Mouse (Mus musculus): ENCODE results near the gene Lypd5.
"Not testable (repeated sequence)": the region's sequence is repeated elsewhere in the genome, so short reads cannot be mapped to it uniquely, and the experiment has no call there.

The Lypd5 gene

DNA sequence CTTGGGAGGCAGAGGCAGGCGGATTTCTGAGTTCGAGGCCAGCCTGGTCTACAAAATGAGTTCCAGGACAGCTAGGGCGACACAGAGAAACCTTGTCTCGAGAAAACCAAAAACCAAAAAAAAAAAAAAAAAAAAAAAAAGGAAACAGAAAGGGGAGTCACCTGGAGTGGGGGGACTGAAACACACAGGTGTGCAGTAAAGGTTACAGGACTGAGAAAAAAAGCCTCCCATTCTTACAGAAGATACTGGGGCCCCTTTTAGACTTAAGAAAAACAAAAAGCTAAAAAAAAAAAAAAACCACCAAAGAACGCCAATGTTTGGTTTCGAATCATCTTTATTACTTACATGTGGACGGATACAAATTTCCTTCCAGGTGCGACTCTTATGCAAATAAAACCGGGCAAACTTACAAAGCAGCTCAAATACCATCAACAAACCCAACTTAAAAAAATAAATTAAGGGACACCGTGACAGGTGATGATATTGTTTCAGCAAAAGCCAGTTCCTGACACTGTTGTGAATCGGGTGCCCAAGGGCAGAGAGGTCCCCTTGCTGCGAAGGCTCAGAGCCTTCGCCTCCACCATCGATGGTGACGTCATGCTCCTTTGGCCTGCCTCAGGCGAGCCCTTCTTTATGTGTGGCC is 33.9 kb downstream of the Lypd5 start:
- no peak for DNase-seq (ENCODE audit: low read depth, low spot score)

DNA sequence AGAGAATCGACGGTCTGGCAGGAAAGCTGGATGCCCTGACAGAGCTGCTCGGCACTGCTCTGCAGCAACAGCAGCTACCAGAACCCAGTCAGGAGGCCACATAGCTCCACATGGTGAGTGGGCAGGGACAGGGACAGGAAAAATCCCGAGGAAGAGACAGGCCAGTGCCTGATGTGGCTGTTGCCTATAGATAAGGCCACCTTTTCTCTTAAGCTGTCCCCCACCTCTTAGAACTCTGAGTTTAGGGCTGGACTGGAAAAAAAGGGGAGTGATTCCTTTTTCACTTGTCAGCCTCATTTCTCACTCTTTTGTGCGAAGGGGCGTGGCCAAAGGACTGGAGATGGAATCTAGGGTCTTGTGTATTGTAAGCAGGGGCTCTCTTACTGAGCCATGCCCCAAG is 35.1 kb downstream of the Lypd5 start:
- no peak for DNase-seq (ENCODE audit: low read depth, low spot score)

DNA sequence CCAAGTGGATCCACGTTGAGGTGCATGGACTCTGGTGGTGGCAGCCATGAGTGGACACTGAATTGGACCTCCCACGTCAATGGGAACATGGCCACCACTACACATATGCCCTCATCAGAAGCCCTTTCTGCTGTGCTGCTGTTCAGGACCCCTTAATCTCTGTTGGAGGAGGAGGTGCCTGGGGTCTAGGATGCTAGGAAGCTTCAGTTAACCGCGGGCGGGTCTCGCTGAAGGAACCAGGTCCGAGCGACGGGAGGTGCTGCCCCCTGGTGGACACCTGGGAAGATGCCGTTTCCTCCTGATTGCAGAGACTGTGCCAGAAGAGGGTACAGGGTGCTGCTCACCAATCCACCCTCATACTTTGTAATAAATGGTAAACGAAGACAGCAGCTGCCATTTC is 35.8 kb downstream of the Lypd5 start:
- no peak for DNase-seq (ENCODE audit: low read depth, low spot score)

DNA sequence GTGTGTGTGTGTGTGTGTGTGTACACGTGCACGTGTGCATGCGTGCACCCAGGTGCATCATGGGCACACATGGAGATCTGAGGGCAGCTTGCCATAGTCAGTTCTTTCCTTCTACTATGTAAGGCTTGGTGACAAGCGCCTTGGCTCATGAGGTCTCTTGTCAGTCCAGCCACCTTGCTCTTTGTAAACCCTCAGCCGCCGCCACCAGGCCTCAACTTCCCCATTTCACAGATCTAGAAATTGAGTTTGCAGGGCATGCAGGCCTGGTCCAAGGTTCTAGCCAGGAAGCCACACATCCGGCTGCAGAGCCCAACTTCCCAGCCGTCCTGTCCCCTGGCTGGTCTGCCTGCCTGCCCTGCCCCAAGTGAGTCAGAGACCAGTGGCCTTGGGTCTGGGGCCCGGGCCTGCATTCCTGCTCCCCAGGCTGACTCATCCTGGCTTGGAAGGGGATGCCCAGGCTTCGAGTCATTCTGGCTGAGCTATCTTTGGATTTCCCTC is 38.1 kb downstream of the Lypd5 start:
- DNase-seq (ENCODE audit: low read depth, low spot score), result no peak

DNA sequence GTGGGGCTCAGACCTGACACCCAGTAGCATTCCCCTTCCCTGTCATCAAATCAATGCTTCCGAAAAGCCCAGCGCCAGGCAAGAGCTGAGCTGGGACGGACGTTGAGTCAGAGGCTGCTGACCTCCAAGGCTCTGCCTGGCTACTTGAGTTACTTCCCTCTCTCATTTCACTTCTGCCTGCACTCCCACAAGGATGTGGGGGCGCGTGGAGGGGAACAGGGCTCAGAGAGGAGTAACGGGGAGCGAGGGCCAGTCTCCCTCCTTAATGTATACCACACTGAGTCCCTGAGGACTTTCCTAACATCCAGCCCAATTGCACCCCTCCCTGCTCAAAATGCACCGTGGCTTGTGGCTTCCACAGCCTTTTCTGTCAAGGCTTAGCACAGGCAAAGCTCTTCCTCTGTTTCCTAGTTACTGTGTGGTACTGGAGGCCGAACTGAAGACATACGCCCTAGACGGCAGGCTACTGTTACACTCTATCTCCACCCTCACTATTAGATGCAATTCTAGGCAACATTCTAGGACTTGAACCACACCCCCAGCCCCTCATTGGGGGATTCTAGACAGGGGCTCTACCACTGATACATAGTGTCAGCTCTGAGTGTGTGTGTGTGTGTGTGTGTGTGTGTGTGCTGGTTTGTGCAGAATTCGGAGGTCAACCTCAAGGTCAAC is 40.7 kb downstream of the Lypd5 start:
- DNase-seq (ENCODE audit: low read depth, low spot score), result no peak

DNA sequence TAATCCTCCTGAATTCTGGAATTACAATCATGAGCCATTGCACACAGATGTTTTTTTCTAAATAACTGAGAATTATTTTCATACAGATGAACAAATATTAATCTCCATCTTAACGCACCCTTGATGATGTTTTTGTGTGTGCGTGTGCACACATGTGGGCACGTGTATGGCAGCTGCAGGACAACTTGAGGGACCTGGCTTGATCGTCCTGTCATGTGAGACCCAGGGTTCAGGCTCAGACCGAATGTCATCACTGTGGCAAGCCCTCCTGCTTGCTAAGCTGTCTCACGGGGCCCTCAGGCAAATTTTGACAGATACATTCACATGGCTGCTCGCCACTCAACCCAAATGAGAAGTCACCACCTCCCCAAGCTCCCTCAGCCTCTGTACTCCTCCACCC is 41.5 kb downstream of the Lypd5 start:
- no peak for DNase-seq (ENCODE audit: low read depth, low spot score)

DNA sequence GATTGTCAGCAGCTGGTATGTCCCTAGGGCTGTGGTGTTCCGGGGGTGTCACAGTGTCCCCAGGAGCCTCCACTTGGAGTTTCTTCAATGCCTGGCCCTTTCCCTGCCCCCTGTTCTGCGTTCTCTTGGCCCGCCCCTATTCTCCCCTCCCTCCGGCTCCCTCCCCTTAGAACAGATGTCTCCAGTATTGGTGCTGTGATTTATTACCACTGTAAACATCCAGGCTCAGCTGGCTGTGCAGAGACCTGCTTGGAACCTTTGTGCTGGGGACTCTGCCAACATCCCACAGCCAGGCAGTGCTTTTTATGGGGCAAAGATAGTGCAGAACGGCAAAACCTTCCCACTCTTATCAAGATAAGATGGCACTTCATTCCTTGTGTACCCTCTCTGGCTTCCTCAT is 42.1 kb downstream of the Lypd5 start:
- DNase-seq (ENCODE audit: low read depth, low spot score), result no peak

DNA sequence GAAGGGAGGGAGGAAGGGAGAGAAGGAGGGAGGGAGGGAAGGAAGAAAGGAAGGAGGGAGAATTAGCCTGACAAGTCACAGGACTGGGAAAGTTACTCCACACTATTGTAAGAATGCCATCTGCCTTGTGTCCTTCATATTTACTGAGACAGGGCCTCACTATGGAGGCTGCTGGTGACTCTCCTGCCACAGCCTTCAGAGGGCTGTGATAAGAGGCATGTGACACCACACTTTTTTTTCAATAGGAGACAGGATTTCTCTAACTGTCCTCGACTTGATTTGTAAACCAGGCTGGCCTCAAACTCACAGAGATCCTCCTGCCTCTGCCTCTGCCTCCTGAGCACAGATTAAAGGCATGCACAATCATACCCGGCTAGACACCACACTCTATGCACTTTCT is 42.7 kb downstream of the Lypd5 start:
- DNase-seq (ENCODE audit: low read depth, low spot score), result no peak

DNA sequence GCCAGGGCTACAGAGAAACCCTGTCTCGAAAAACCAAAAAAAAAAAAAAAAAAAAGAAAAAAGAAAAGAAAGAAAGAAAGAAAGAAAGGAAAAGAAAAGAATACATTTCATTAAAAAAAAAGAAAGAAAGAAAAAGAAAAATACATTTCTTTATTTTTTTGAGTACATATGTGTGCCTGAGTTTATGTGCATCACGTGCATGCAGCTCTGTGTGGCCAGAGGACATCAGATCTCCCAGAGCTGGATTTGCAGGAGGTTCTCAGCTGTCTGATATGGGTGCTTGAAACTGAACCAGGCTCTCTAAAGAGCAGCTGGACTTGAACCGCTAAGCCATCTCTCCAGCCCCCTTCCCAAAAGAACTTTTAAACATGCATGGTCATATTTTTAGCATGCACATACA is 45.1 kb downstream of the Lypd5 start:
- DNase-seq (ENCODE audit: low read depth, low spot score), result no peak

DNA sequence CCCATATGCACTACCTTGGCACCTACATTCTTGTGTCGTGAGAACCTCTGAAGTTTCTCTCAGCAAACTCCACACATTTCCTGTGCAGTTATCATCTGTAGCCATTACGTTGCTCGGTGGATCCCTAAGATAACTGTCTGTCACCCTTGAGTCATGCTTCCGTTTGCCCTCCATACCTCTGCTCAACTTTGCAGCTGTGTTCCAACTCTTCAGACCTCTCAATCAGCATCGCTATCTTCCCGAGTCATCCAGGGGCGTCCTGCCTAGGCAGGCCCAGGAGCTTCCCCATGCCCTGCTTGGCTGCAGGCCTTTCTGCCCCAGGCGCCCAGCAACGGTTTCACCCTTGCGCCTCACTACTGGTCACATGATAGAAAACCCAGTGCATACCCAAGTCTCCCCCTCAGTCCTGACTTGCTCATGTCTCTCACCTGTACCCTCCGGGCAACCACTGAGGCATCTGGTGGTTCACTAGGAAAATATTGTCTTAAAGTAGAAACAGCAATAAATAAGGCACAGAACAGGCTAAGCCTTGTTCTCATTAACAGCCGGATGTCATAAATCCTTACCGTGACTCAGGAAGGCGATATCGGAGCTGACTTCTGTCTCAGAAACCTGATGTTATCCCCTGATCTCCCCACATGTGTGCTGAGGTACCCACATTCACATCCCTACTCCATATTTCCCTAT is 45.6 kb downstream of the Lypd5 start:
- no peak for DNase-seq (ENCODE audit: low read depth, low spot score)

DNA sequence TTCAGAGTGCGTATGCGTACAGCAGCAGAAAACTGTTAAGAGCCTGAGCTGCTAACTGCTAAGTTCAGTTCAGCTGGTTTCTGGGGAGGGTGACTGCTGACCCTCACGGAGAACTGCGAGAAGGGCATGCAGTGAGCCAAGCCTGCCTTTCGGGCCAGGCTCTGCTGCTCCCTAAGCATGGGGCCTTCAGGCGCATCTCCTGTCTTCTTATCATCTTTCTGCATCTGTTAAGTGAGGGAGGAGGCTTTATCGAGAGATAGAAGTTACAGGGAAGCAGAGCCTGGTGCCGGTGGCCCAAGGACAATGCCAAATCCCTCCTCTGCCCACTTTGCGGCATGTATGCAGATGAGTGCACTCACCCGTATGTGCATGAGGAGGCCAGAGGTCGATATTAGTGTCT is 47.8 kb downstream of the Lypd5 start:
- DNase-seq (ENCODE audit: low read depth, low spot score), result no peak

DNA sequence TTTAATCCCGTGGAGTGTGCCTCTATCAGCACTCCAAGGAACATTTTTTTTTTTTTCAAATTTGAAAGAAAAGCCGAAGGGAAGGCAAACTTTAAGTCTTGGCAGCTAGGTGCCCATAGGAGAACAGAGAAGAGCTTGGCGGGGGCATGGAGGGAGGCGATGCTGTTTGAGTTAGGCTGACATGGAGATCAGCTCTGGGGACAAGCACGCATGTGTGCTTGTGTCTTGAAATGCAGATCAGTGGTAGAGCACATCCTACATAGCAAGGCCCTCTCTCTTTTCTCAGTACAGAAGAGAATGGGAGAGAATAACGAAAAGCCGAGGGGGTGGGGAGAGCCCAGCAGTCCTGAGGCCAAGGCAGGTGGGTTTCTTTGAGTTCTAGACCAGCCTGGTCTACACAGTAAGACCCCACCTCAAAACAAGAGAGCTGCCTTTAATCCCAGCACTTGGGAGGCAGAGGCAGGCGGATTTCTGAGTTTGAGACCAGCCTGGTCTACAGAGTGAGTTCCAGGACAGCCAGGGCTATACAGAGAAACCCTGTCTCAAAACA is 49.4 kb downstream of the Lypd5 start:
- no peak for DNase-seq (ENCODE audit: low read depth, low spot score)

DNA sequence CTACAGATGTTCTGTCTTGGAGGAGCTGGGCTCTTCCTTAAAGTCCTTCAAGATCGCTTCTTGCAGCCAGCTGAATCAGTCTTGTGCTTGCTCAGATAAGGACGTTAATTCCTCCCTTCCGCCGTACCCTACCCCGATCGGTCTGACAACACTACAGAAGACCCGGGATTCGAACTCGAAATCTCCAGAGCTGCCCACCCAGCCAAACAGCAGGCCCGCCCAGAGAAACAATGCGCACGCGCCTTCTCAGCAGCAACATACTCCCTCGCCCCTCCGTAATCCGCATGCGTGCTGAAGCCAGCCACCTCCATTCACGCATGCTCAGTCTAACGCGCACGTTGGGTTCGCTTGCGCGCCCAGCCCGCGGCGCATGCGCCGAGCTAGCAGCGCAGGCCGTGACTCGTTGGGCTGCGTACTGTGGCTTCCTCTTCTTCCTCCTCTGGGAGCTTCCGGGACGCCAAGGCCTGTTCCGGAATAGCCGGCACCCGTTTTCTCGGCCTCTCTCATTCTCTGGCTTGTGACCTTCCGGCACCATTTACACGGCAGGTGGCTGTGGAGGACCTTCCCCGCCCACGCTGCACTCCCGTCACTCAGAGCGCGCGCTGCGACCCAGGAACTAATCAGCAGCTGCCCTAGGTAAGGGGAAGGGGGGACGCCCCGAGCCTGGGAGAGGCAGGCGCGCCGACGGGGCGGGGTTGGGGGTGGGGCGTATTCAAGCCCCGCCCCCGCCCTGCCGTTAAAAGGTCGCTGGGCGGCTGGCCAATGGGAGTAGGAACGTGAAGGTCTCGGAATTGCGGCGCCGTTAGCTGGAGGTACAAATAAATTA is 50.5 kb downstream of the Lypd5 start, which contains the start of gene Smg9:
TSS of gene Smg9 (plus strand) at position 364 of the 826 bp plus-strand sequence.
- DNase-seq (ENCODE audit: low read depth, low spot score), result peak; percentile 98

DNA sequence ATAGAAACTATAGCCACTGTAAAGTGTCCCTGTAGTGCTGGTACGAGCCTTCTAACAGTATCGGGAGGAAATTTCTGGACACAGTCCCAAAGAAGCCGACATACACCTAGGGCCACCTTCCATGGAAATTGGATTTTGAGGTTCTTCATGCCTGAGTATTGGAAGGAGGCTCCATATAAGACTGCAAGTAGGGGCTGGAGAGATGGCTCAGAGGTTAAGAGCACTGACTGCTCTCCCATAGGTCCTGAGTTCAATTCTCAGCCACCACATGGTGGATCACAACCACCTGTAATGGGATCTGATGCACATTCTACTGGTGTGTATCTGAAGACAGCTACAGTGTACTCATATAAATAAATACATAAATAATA is 51.1 kb downstream of the Lypd5 start:
- DNase-seq (ENCODE audit: low read depth, low spot score), result no peak

DNA sequence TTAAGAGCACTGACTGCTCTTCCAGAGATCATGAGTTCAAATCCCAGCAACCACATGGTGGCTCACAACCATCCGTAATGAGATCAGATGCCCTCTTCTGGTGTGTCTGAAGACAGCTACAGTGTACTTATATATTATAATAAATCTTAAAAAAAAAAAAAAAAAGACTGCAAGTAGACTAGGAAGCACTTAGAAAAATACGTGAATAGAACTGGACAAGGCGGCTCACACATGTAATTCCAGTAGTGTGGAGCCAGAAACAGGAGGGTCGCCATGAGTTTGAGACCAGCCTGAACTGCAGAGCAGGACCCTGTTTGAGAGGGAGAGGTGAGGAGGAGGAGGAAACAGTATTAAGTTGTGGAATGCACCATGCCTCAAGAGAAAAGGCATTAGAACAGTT is 51.5 kb downstream of the Lypd5 start:
- not testable (repeated sequence) for DNase-seq (ENCODE audit: low read depth, low spot score)

DNA sequence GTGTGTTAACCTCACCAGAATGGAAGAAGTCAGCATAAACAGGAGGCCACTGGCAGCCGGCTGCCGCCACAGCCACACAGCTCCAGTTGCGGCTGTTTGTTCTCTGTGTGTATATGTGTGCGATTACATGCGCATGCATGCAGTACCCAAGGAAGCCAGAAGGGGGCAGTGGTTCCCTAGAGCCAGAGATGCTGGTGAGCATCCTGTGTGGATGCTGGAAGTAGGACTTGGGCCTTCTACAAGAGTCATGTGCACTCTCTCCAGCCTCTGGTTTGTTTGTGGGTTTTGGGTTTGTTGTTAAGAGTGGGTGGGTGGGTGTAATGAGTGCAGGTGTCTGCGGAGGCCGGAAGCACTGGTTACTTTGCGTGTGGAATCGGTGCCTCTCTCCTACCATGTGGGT is 53.9 kb downstream of the Lypd5 start:
- no peak for DNase-seq (ENCODE audit: low read depth, low spot score)
